Mouse (Mus musculus): ENCODE measurements around the gene Anxa7. TPM values are rescaled to one million over a fixed set of nuclear protein-coding genes. Genes with fewer than 3 reads are reported as not detected.
A peak's percentile ranks its signal among the peaks of the same experiment; 100 is the strongest.

The Anxa7 gene
- polyA plus RNA-seq, 1 experiment from 2014 or later, result 43.7 TPM

GRCm38 (mm10) chr14:20496603-20497002 lies 16.7 kb upstream of the Anxa7 start, which contains the start of gene Mss51:
TSS of gene Mss51 (minus strand) at chr14:20496901.
- Histone ChIP-seq H3K4me1 (replicated peaks; ENCODE audit: insufficient read depth, low read length) (no peaks in the 10 kb centered on the region), H3K27me3 (ENCODE audit: insufficient read depth, low read length) (no peaks in the 10 kb centered on the region), H3K9ac (ENCODE audit: low read depth, low read length) (no peak within 1 kb of the TSS), H3K27ac (no peak within 1 kb of the TSS), H3K4me2 (ENCODE audit: low read length) (no peak within 1 kb of the TSS), H3K4me3 (replicated peaks; ENCODE audit: low read depth, low read length) (no peak within 1 kb of the TSS), H3K9me3 (replicated peaks; ENCODE audit: low read length) (no peaks in the 10 kb centered on the region), H3K36me3 (ENCODE audit: insufficient read depth, low read length) (peaks cover 22% of the 10 kb centered on the region)
- no peak for DNase-seq (ENCODE audit: low spot score)
- no peak for ATAC-seq (replicated peaks; ENCODE audit: low FRiP score, low read depth)
- WGBS, result 70% methylated on average over 2 of the region's 2 CpGs
- TF ChIP-seq CTCF (IDR thresholded peaks at IDR 0.05; ENCODE audit: low read depth), result no peak

DNA sequence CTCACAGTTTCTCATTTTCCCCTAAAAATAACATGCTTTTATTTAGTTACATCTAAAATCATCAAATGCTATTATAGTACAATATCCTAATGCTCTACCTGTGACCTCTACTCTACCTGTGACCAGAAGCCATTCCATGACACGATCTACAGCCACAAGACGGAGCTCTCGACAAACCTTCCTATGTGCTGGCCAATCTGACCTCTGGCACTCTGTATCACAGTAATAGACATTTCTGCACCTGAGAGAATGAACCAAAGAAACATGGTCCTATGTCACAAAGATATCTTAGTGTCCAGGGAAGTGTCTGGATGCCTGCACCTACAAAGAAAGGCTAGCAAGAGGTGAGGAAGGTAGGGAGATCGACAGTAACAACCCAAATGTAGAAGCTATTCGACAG lies 6.1 kb upstream of the Anxa7 start:
- no peak for TF ChIP-seq CTCF (IDR thresholded peaks at IDR 0.05; ENCODE audit: low read depth)
- Histone ChIP-seq H3K27me3 (ENCODE audit: insufficient read depth, low read length) (no peaks in the 10 kb centered on the region), H3K4me1 (replicated peaks; ENCODE audit: insufficient read depth, low read length) (no peaks in the 10 kb centered on the region), H3K27ac (no peak overlapping the region), H3K9me3 (replicated peaks; ENCODE audit: low read length) (no peaks in the 10 kb centered on the region), H3K4me2 (ENCODE audit: low read length) (no peak overlapping the region), H3K36me3 (ENCODE audit: insufficient read depth, low read length) (no peaks in the 10 kb centered on the region; the same call in 1 of the 2 replicates), H3K9ac (ENCODE audit: low read depth, low read length) (no peak overlapping the region), H3K4me3 (replicated peaks; ENCODE audit: low read depth, low read length) (no peak overlapping the region)
- 92% methylated on average over 5 of the region's 5 CpGs for WGBS
- ATAC-seq (replicated peaks; ENCODE audit: low FRiP score, low read depth) (no peak), DNase-seq (ENCODE audit: low spot score) (no peak)

DNA sequence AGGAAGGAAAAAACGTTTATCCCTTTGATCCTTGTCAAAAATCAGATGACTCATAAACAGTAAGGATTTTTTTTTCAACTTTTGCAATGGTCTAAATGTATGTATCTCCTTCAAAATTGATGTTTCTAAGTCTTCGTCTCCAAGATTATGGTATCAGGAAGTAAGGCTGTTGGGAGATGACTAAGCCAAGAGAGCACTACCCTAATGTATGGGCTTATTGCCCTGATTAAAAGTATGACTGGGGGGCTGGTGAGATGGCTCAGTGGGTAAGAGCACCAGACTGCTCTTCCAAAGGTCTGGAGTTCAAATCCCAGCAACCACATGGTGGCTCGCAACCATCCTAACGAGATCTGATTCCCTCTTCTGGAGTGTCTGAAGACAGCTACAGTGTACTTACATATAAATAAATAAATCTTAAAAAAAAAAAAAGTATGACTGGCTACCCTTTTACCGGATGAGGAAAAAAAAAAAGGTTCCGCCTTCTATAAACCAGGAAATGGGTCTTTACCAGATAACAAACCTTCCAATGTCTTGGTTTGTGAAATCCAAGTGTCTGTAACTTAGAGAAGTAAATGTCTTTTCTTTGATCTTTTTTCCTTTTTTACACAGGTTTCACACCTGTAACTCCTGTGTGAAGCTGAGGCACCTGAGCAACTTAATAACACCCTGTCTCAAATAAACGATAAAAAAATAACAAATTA lies 2.3 kb upstream of the Anxa7 start:
- Histone ChIP-seq H3K4me3 (replicated peaks; ENCODE audit: low read depth, low read length) (no peak overlapping the region), H3K4me2 (ENCODE audit: low read length) (no peak overlapping the region), H3K27ac (no peak overlapping the region), H3K27me3 (ENCODE audit: insufficient read depth, low read length) (no peaks in the 10 kb centered on the region), H3K4me1 (replicated peaks; ENCODE audit: insufficient read depth, low read length) (0 out of 2 replicates have a peak, but pooled peaks cover 3% of the 10 kb centered on the region), H3K36me3 (ENCODE audit: insufficient read depth, low read length) (no peaks in the 10 kb centered on the region; the same call in 1 of the 2 replicates), H3K9ac (ENCODE audit: low read depth, low read length) (no peak overlapping the region), H3K9me3 (replicated peaks; ENCODE audit: low read length) (no peaks in the 10 kb centered on the region)
- no peak for TF ChIP-seq CTCF (IDR thresholded peaks at IDR 0.05; ENCODE audit: low read depth)
- DNase-seq (ENCODE audit: low spot score) (no peak), ATAC-seq (replicated peaks; ENCODE audit: low FRiP score, low read depth) (no peak)
- 89% methylated on average over 7 of the region's 7 CpGs for WGBS

- no peak for ATAC-seq (replicated peaks; ENCODE audit: low FRiP score, low read depth)
- Histone ChIP-seq H3K27ac (no peak overlapping the region), H3K4me1 (replicated peaks; ENCODE audit: insufficient read depth, low read length) (0 out of 2 replicates have a peak, but pooled peaks cover 3% of the 10 kb centered on the region), H3K4me2 (ENCODE audit: low read length) (no peak overlapping the region), H3K9me3 (replicated peaks; ENCODE audit: low read length) (no peaks in the 10 kb centered on the region), H3K4me3 (replicated peaks; ENCODE audit: low read depth, low read length) (no peak overlapping the region), H3K36me3 (ENCODE audit: insufficient read depth, low read length) (no peaks in the 10 kb centered on the region; the same call in 1 of the 2 replicates), H3K9ac (ENCODE audit: low read depth, low read length) (no peak overlapping the region), H3K27me3 (ENCODE audit: insufficient read depth, low read length) (no peaks in the 10 kb centered on the region)
- 24% methylated on average over 5 of the region's 5 CpGs for WGBS
- DNase-seq (ENCODE audit: low spot score), result no peak
- TF ChIP-seq CTCF (IDR thresholded peaks at IDR 0.05; ENCODE audit: low read depth), result no peak
Measured at GRCm38 (mm10) chr14:20481211-20481610, 1.3 kb upstream of the Anxa7 start.

DNA sequence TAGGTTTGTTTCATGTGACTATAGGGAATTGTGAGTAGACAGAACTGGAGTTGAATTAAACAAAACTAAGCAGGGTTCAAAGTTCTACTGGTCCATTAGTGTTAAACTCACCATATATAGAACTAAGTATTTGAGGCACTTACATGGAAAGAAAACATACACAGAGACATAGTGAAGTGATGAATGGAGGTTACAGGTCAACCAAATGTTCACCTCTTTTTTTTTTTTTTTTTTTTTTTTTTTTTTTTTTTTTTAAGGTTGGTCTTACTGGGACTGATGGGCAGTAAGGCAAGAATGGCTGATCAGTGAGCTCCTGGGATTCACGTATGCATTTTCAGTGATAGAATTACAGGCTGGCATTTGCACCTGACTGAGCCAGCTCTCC lies 254 bp upstream of the Anxa7 start:
- H3K27ac ChIP-seq, result no peak overlapping the region; the same call in 1 of the 2 replicates

DNA sequence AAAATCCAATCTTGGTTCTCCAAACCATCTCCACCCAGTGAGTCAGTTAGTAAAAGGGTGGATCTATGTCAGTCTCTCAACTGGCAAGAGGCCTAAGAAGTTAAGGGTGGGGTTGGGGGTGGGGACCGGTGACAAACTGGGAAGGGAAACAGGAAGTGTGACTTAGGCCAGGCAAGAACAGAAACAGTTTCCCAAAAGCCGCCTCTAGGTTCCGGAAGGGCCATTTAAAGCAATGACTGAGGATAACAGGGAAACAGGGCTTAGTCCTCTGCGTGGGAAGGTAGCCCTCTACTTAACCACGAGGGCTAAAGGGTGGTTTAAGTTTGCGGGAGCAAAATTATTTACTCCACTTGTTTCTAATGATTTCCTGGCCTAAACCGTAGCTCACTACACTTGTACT lies 1.1 kb downstream of the Anxa7 start:
- Histone ChIP-seq H3K4me1 (replicated peaks; ENCODE audit: insufficient read depth, low read length) (0 out of 2 replicates have a peak, but pooled peaks cover 3% of the 10 kb centered on the region), H3K36me3 (ENCODE audit: insufficient read depth, low read length) (no peaks in the 10 kb centered on the region), H3K4me2 (ENCODE audit: low read length) (peak overlapping the region; percentile 78), H3K9me3 (replicated peaks; ENCODE audit: low read length) (no peaks in the 10 kb centered on the region), H3K27ac (peak overlapping the region; percentile 85), H3K9ac (ENCODE audit: low read depth, low read length) (peak overlapping the region; percentile 66), H3K27me3 (ENCODE audit: insufficient read depth, low read length) (no peaks in the 10 kb centered on the region), H3K4me3 (replicated peaks; ENCODE audit: low read depth, low read length) (peak overlapping the region; percentile 82)
- no peak for TF ChIP-seq CTCF (IDR thresholded peaks at IDR 0.05; ENCODE audit: low read depth)
- DNase-seq (ENCODE audit: low spot score) (peak; percentile 72), ATAC-seq (replicated peaks; ENCODE audit: low FRiP score, low read depth) (no peak)
- WGBS, result 5% methylated on average over 7 of the region's 7 CpGs

More for the DNA sequence above, 254 bp upstream of the Anxa7 start:
- Histone ChIP-seq H3K4me2 (ENCODE audit: low read length) (peak overlapping the region; percentile 78), H3K9me3 (replicated peaks; ENCODE audit: low read length) (no peaks in the 10 kb centered on the region), H3K4me1 (replicated peaks; ENCODE audit: insufficient read depth, low read length) (0 out of 2 replicates have a peak, but pooled peaks cover 3% of the 10 kb centered on the region), H3K36me3 (ENCODE audit: insufficient read depth, low read length) (no peaks in the 10 kb centered on the region; the same call in 1 of the 2 replicates), H3K9ac (ENCODE audit: low read depth, low read length) (peak overlapping the region; percentile 66), H3K4me3 (replicated peaks; ENCODE audit: low read depth, low read length) (peak overlapping the region; percentile 82), H3K27me3 (ENCODE audit: insufficient read depth, low read length) (no peaks in the 10 kb centered on the region)
- TF ChIP-seq CTCF (IDR thresholded peaks at IDR 0.05; ENCODE audit: low read depth), result no peak
- WGBS, result 42% methylated on average over 1 of the region's 1 CpGs
- no peak for DNase-seq (ENCODE audit: low spot score)
- ATAC-seq (replicated peaks; ENCODE audit: low FRiP score, low read depth), result no peak

Measured in kidney, postnatal 0 days (tissue).